Mouse (Mus musculus): ENCODE measurements around the gene Gpx2. TPM values are rescaled to one million over a fixed set of nuclear protein-coding genes. Genes with fewer than 3 reads are reported as not detected.

Gpx2 gene
- total and polyA plus RNA-seq, 3 experiments, result not detected

DNA sequence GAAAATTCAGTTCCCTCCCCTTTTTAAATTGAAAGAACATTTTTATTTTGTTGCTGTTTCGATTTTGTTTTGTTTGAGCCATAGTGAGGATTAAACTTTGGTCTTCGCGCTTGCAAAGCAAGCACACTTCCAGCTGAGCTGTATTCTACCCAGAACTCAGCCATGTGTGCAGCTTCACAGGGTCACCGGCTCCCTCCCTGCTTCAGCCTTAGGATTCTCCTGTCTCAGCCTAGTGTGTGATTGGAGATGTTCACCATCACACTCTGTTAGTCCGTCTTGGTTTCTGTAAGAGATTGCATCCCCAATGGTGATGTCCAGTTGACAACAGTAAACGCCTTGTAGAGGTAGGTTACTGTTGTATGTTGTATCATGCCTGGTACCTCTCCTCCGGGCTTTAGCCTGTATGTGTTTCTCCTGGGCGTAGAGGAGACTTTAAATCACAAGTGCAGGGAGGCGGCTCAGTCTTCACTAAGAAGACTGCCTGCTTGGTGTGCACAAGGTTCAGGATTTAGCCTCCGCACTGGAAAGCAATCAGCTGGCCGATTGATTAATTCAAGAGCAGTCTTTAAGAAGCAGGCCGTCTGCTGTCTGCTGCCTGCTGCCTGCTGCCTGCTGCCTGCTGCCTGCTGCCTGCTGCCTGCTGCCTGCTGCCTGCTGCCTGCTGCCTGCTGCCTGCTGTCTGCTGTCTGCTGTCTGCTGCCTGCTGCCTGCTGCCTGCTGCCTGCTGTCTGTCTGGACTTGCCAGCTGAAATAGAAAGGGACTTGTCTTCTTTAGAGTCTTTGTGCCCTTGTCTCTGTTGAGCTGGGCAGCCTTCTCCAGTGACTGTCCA is 14.5 kb downstream of the Gpx2 start:
- DNase-seq (ENCODE audit: low read depth, low spot score), result no peak
- Histone ChIP-seq H3K4me1 (ENCODE audit: control insufficient read depth in 1 of 2, insufficient read depth in 2 of 2, low read length in 2 of 2) (peaks cover 3 to 6% of the 10 kb centered on the region in 2 experiments; a peak in 3 of 4 replicates), H3K27me3 (ENCODE audit: control insufficient read depth in 1 of 2, insufficient read depth in 2 of 2, low read length in 2 of 2) (no peaks in the 10 kb centered on the region), H3K36me3 (ENCODE audit: control insufficient read depth in 1 of 2, insufficient read depth in 2 of 2, low read length in 2 of 2) (peaks cover 5 to 7% of the 10 kb centered on the region in 2 experiments; a peak in 3 of 4 replicates), H3K9me3 (replicated peaks; ENCODE audit: insufficient read depth, low read length) (no peaks in the 10 kb centered on the region), H3K9ac (ENCODE audit: control insufficient read depth, low read depth, low read length, poor library complexity, severe bottlenecking) (no peak overlapping the region), H3K79me2 (ENCODE audit: control insufficient read depth, insufficient read depth, low read length, poor library complexity) (no peaks in the 10 kb centered on the region), H3K4me3 (ENCODE audit: control insufficient read depth in 1 of 2, insufficient read depth in 1 of 2, low read depth in 2 of 2, low read length in 2 of 2) (no peak overlapping the region), H3K27ac (ENCODE audit: control insufficient read depth, low read depth, low read length) (no peak overlapping the region)
- TF ChIP-seq GABPA (IDR thresholded peaks at IDR 0.05; ENCODE audit: low read depth, low read length), result no peak
- no peak for TF ChIP-seq ZMIZ1 (IDR thresholded peaks at IDR 0.05; ENCODE audit: low read depth, low read length)
- no peak for TF ChIP-seq CHD1 (IDR thresholded peaks at IDR 0.05; ENCODE audit: low read depth, low read length)
- no peak for TF ChIP-seq SIN3A (IDR thresholded peaks at IDR 0.05; ENCODE audit: low read length)
- TF ChIP-seq EP300 (IDR thresholded peaks at IDR 0.05; ENCODE audit: low read depth in 1 of 2, low read length in 2 of 2), result no peak
- TF ChIP-seq USF1 (IDR thresholded peaks at IDR 0.05; ENCODE audit: low read depth, low read length), result no peak
- TF ChIP-seq MEF2A (IDR thresholded peaks at IDR 0.05; ENCODE audit: extremely low read depth, insufficient replicate concordance, low read depth, low read length, poor library complexity, severe bottlenecking), result no peak
- no peak for TF ChIP-seq GATA1 (IDR thresholded peaks at IDR 0.05; ENCODE audit: low read depth, low read length)
- no peak for TF ChIP-seq MAFK (IDR thresholded peaks at IDR 0.05; ENCODE audit: borderline replicate concordance, low read depth, low read length)
- TF ChIP-seq TCF12 (IDR thresholded peaks at IDR 0.05; ENCODE audit: low read depth, low read length), result no peak
- TF ChIP-seq NRF1 (IDR thresholded peaks at IDR 0.05; ENCODE audit: insufficient read depth, low read depth, low read length, poor library complexity, severe bottlenecking), result no peak
- no peak for TF ChIP-seq MAX (IDR thresholded peaks at IDR 0.05; ENCODE audit: low read length)
- no peak for TF ChIP-seq ZKSCAN1 (IDR thresholded peaks at IDR 0.05; ENCODE audit: low read depth, low read length)
- no peak for TF ChIP-seq POLR2AphosphoS2 (IDR thresholded peaks at IDR 0.05; ENCODE audit: low read length)
- TF ChIP-seq MAZ (IDR thresholded peaks at IDR 0.05; ENCODE audit: low read depth, low read length), result no peak
- no peak for TF ChIP-seq CTCF (IDR thresholded peaks at IDR 0.05 in 2 of 3, conservative IDR thresholded peaks at IDR 0.05 in 1 of 3; ENCODE audit: control insufficient read depth in 1 of 3, insufficient read depth in 1 of 3, low read depth in 2 of 3, low read length in 3 of 3, poor library complexity in 1 of 3, severe bottlenecking in 1 of 3)
- TF ChIP-seq MYB (IDR thresholded peaks at IDR 0.05; ENCODE audit: low read depth, low read length), result no peak
- no peak for TF ChIP-seq RCOR1 (IDR thresholded peaks at IDR 0.05; ENCODE audit: low read depth, low read length)
- TF ChIP-seq NELFE (IDR thresholded peaks at IDR 0.05; ENCODE audit: low read depth, low read length), result no peak

DNA sequence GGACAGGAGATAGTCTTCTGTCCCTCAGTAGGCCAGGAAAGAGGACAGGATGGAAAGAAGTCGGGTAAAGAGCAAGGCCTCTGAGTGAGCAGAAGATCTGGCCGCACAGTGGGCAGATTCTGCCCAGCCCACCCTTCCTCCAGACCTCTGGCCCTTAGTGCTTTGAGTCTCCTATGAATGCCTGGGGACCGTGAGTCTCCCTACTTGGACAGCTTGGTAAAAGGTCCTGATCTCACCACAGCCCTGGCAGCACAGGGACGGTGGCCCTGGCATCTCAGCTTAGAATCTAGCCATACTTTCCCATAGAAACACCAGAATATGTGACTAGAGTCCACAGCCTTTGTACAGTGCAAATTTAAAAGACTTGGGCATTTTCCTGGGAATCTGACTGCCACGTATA is 15.4 kb downstream of the Gpx2 start:
- peaks cover 7 to 9% of the 10 kb centered on the region in 2 experiments; a peak in 3 of 4 replicates for H3K36me3 ChIP-seq (ENCODE audit: control insufficient read depth in 1 of 2, insufficient read depth in 2 of 2, low read length in 2 of 2)
- no peaks in the 10 kb centered on the region for H3K27me3 ChIP-seq (ENCODE audit: control insufficient read depth in 1 of 2, insufficient read depth in 2 of 2, low read length in 2 of 2)
- TF ChIP-seq NELFE (IDR thresholded peaks at IDR 0.05; ENCODE audit: low read depth, low read length) (no peak), E2F4 (IDR thresholded peaks at IDR 0.05; ENCODE audit: borderline replicate concordance, low read depth, low read length) (no peak), ZMIZ1 (IDR thresholded peaks at IDR 0.05; ENCODE audit: low read depth, low read length) (no peak), BHLHE40 (IDR thresholded peaks at IDR 0.05; ENCODE audit: borderline replicate concordance, low read depth, low read length) (no peak), CTCF (IDR thresholded peaks at IDR 0.05 in 2 of 3, conservative IDR thresholded peaks at IDR 0.05 in 1 of 3; ENCODE audit: control insufficient read depth in 1 of 3, insufficient read depth in 1 of 3, low read depth in 2 of 3, low read length in 3 of 3, poor library complexity in 1 of 3, severe bottlenecking in 1 of 3) (no peak), GABPA (IDR thresholded peaks at IDR 0.05; ENCODE audit: low read depth, low read length) (no peak), ZC3H11A (IDR thresholded peaks at IDR 0.05; ENCODE audit: low read depth, low read length) (no peak), ELF1 (IDR thresholded peaks at IDR 0.05; ENCODE audit: low read depth, low read length) (no peak), MEF2A (IDR thresholded peaks at IDR 0.05; ENCODE audit: extremely low read depth, insufficient replicate concordance, low read depth, low read length, poor library complexity, severe bottlenecking) (no peak), POLR2AphosphoS5 (IDR thresholded peaks at IDR 0.05; ENCODE audit: borderline replicate concordance, low read depth, low read length) (no peak), POLR2AphosphoS2 (IDR thresholded peaks at IDR 0.05; ENCODE audit: low read length) (no peak), ZNF384 (IDR thresholded peaks at IDR 0.05; ENCODE audit: low read depth, low read length) (no peak), MYC (IDR thresholded peaks at IDR 0.05; ENCODE audit: low read depth, low read length) (no peak)
- H3K4me1 ChIP-seq (ENCODE audit: control insufficient read depth in 1 of 2, insufficient read depth in 2 of 2, low read length in 2 of 2), result peaks cover 3 to 10% of the 10 kb centered on the region in 2 experiments; a peak in 3 of 4 replicates
- no peak overlapping the region for H3K9ac ChIP-seq (ENCODE audit: control insufficient read depth, low read depth, low read length, poor library complexity, severe bottlenecking)
- no peak overlapping the region for H3K27ac ChIP-seq (ENCODE audit: control insufficient read depth, low read depth, low read length)
- no peaks in the 10 kb centered on the region for H3K79me2 ChIP-seq (ENCODE audit: control insufficient read depth, insufficient read depth, low read length, poor library complexity)
- H3K9me3 ChIP-seq (replicated peaks; ENCODE audit: insufficient read depth, low read length), result no peaks in the 10 kb centered on the region
- DNase-seq (ENCODE audit: low read depth, low spot score), result no peak
- H3K4me3 ChIP-seq (ENCODE audit: control insufficient read depth in 1 of 2, insufficient read depth in 1 of 2, low read depth in 2 of 2, low read length in 2 of 2), result no peak overlapping the region

Measured in MEL (cell line).